Mouse (Mus musculus) heart, postnatal 0 days (tissue): ENCODE data around the gene Lcat.

Experiments used
- CTCF ChIP-seq: IDR thresholded peaks from 2 replicates; pipeline ENCODE4 v1.5.1; 2016; ENCODE audit warnings: antibody characterized with exemption, control low read depth, low read depth
- EP300 ChIP-seq: IDR thresholded peaks from 2 replicates; pipeline ENCODE4 v1.6.1; 2016; ENCODE audit warnings: antibody characterized with exemption, low read depth

GRCm38 (mm10) chr8:105930602-105931001 is 12.6 kb downstream of the Lcat start:
- TF ChIP-seq CTCF (peak; percentile 99), EP300 (no peak)
